Mouse (Mus musculus) large intestine, adult 2 months (tissue): ENCODE data around the gene Usp10. TPM values are rescaled to one million over a fixed set of nuclear protein-coding genes. Genes with fewer than 3 reads are reported as not detected.

Experiments
- DNase-seq: peaks from one replicate; pipeline ENCODE4 v3.0.0-alpha.2; 2012; ENCODE audit warnings: low read depth, low spot score
- WGBS: fragments of 180-500 bp; shearing (Covaris S2); methylation state at CpG from one replicate; pipeline ENCODE4 v1.1.7; 2018; 5-methylcytosine and 5-hydroxymethylcytosine counted together
- polyA plus RNA-seq: library from polyadenylated mRNA; depleted of rRNA; stranded (reverse); fragments of >200 nt; gene quantifications from 2 replicates; pipeline ENCODE4 v1.2.3, GENCODE M21; 2012

Usp10 gene
- polyA plus RNA-seq, 1 experiment: 104 TPM

DNA sequence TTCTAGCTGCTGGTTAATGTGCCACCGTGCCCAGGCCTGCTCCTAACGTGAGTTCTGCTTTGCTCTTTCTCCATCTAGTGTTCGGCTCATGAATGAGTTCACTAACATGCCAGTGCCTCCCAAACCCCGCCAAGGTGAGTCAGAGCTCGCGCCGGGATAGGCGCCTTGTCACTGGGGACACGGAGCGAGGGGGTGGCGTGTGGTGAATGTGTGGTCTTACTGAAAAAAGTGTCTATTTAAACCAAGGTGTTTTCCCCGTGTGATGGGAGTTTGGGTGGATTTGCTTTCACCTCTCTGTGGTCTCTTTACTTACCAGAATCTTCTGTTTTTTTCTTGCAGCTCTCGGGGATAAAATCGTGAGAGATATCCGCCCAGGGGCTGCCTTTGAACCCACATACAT lies 38.2 kb downstream of the Usp10 start:
- WGBS: 86% methylated on average over 15 of the region's 15 CpGs
- DNase-seq: no peak

DNA sequence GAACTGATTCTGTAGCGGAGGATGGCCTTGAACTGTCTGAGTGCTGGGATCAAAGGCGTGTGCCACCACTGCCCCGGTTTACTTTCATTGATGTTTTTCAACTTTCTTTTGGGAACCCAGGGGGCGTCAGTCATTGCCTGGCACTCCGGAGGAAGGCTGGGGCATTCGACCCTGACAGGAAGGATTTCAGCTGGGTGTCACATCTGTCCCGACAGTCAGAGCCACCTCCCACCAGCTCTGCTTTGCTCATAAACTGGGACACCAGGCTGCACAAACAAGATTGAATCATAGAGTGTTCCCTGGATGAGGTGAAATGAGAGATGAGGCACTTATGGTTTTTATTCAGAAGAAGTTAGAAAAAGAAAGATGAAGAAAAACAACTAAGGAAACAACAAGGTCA lies 42.1 kb downstream of the Usp10 start:
- no peak for DNase-seq
- WGBS: 78% methylated on average over 7 of the region's 7 CpGs

DNA sequence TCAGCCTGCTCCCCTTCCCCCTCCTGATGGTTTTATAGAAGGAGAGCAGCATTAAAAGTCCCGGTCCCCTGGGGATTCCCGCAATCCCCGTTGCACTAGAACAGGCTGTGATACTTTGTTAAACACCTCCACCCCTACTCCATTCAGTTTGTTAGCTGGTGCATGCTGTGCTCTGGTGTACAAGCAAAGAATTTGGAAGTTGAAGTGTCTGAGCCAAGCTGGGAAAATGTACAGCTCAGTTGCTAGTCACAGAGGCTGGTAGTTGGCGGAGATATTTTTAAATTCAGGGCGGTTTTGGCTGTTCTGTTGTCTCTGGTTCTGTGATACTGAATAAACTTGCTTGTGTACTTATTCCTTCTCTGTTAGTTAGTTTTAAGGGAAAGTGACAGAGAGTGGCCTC lies 42.6 kb downstream of the Usp10 start:
- 67% methylated on average over 5 of the region's 5 CpGs for WGBS
- no peak for DNase-seq

DNA sequence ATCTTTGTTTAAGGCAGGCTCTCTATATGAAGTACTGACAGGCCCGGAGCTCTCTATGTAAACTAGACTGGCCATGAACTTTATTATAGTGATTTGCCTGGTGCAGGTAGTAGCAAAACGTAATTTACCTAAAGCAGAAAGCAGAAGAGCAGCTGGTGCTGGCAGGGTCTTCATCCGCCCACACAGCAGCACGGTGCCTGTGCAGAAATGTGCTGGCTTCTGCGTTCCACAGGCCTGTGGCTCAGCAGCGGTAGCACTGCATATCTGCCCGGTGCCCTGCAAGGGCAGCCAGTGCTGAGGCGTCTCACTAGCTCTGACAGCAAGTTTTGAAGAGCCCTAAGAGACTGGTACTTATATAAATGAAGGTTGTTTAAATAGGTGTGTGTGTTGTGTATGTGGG lies 45.2 kb downstream of the Usp10 start:
- no peak for DNase-seq
- 89% methylated on average over 8 of the region's 8 CpGs for WGBS

DNA sequence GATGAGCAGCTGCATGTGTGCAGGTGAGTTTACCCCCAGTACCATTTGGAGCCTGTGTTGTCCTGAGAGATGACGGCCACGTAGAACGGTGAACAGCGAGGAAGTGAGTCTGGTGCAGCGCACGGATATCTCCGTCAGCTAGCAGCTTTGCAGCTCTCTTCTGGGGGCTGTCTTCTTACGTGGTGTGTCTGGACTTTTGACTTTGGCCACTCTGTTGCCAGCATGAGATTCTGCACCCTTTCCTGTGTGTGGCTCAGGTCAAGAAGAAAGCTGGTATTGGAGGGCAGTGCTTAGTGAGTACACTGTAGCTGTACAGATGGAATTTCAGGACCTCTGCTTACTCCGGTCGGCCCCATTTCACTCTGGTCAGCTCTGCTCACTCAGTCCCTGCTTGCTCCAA lies 47.9 kb downstream of the Usp10 start:
- 90% methylated on average over 10 of the region's 10 CpGs for WGBS
- DNase-seq: no peak

DNA sequence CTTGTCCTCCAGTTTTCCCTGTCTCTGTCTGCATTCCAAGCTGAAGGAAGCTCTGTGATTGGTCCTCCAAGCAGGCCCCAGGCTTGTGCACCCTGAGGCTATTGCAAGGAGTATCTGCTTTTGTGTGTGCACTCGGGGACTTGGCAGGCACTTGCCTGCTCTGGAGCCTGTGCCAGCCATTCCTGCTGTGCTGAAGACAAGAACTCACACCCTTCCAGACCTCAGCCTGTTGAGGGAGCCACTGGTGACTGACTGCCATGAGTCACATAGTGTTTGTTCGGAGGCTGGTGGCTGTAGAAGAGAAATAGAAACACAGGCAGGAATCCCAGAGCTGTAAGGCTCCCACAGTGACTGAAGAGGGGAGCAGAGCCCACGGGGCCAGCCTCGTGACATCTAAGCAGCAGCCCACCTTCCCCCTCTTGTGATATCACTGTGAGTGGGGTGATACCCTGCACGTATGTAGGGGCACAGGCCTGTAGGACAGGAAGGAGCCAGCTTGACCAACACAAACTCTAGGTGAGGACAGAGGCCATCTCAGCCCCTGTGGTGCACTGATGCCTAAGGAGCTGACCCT lies 50.5 kb downstream of the Usp10 start:
- DNase-seq: no peak
- WGBS: 52% methylated on average over 5 of the region's 5 CpGs

DNA sequence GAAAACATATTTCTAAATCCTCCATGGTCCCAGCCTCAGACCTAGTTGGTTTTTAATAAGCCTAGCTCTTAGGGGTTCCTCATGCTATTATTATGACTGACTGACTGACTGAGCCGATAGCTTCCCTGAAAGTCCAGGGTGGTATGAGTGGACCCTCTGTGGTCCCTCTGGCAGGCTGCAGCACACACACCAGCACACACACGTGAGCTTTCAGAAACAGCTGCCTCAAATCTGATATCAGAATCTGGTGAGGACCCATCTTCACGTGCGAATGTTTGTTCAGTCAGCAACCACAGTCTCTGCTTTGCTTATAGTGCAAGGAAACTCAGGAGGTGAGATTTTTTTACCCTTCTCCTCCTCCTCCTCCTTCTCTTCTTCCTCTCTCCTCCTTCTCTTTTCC lies 54.7 kb downstream of the Usp10 start:
- DNase-seq: no peak
- WGBS: 73% methylated on average over 4 of the region's 4 CpGs

DNA sequence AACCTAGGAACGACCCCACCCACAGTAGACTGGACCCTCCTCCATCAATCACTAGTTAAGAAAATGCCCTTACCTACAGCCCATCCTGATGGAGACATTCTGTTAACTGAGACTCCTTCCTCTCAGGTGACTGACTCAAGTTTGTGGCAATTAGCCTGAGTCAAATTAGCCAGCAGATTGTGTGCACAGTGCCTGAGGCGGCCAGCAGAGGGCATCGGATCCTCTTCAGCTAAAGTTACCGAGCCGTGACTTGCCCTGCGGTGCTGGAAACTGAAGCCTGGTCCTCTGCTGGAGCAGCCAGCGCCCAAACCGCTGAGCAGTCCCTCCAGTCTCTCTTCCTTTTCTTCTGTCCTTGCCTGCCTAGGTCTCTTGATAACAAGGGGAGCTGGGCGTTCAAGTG lies 57.3 kb downstream of the Usp10 start:
- WGBS: 92% methylated on average over 9 of the region's 9 CpGs
- DNase-seq: no peak

DNA sequence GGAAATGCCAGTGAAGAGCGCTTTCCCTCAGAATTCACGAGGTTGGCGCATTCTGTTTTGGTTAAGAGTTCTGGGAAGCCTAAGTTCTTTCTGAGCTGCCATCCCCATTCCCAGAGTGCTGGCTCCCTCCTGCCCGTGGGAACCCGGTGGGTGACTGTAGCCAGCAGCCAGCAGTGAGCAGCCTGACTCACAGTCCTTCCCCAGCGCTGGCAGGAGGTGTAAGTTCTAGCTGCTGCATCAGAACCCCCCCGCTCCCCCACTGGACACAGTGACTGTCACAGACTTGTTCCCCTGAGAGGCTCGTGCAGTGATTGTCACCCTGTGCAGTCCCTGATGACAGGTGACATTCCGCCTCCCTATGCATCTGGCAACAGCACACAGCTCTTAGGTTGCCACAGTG lies 60.0 kb downstream of the Usp10 start:
- DNase-seq: no peak
- 80% methylated on average over 9 of the region's 9 CpGs for WGBS

DNA sequence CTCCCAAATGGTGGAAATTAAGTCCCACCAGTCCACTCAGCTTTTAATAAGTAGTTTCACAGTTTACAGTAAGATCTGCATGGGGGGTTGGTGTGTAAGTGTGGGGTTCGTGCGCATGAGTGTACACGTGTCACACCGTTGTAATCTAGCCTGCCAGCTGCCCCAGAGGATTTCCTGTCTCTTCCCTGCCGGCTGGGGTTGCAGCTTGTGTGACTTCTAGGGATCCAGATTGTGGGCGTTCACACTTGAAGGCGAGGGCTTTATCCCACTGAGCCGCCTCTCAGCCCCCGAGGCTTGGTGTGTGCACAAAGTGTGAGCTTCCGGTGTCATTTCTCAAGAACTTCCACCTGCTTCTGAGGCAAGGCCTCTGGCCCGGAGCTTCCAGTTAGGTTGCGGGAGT lies 62.4 kb downstream of the Usp10 start:
- WGBS: 67% methylated on average over 12 of the region's 12 CpGs
- DNase-seq: no peak

DNA sequence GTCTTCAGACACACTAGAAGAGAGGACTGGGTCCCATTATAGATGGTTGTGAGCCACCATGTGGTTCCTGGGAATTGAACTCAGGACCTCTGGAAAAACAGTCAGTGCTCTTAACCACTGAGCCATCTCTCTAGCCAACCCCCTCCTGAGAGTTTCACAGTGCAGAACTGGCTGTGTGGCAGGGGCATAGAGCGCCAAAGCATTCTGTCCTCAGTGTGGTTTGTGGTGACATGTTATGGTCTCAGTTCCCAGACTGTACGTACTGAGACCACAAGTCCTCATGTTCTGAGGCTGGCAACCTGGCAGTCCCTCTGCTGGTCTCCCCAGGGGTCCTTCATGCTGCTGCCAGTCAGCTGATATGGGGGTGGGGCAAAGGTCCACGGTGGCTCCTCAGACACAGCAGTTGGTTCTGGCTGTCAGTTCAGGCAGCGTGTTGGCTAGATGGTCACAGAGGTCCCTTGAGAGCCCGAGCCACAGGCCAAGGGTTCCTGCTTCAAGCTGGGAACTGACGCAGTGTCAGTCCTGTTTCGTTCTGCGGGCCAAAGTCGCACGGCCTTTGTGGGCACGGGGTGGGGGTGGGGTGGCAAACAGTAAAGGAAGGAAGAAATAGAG lies 68.7 kb downstream of the Usp10 start:
- DNase-seq: no peak
- 69% methylated on average over 11 of the region's 11 CpGs for WGBS

DNA sequence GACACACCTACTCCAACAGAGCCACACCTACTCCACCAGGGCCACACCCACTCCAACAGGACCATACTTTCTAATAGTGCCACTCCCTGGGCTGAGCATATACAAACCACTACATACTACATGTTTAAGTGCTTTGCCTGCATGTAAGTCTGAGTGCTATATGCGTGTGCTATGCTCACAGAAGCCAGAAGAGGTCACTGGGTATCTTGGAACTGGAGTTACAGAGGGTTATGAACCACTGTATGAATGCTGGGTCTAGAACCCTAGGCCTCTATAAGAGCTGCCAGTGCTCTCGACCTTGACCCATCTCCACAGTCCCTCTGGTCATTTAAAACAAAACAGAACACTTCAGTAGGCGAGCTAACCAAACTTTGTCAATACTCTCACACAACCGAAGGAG lies 71.1 kb downstream of the Usp10 start:
- no peak for DNase-seq
- WGBS: 64% methylated on average over 4 of the region's 4 CpGs

DNA sequence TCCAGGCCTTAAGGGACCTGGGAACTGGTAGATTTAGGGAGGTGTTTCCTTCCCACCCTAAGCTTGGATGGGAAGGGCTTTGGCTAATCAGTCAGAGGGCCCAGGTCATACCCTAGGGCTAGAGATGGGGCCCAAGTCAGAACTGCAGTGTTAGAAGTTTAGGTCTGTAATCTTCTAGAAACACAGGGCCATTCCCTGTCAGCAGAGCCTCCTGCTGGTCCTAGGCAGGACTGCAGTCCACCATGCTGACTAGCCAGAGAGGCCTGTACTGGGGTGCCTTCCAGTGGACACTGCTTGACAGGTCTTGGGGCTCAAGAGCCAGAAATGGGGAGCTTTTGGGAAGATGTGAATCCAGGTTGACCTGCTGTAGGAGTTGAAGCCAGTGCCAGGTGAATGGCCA lies 73.9 kb downstream of the Usp10 start:
- DNase-seq: no peak

DNA sequence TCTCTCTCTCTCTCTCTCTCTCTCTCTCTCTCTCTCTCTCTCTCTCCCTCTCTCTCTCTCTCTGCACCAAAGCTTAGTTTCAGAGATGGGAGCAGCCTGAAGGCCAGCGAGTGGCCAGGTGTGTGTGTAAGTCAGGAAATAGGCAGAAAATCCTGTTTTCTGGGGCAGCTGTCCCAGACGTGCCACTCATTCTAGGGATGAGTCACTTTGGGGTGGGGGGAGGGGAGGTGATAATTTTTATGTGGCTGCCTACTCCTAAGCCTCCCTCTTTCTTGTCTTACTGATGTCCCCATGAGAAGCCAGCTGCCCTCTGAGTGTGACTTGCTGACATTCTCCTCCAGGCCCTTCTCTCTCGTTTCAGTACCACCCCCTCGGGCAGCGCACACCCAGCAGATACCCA lies 76.0 kb downstream of the Usp10 start:
- 60% methylated on average over 5 of the region's 5 CpGs for WGBS
- no peak for DNase-seq

DNA sequence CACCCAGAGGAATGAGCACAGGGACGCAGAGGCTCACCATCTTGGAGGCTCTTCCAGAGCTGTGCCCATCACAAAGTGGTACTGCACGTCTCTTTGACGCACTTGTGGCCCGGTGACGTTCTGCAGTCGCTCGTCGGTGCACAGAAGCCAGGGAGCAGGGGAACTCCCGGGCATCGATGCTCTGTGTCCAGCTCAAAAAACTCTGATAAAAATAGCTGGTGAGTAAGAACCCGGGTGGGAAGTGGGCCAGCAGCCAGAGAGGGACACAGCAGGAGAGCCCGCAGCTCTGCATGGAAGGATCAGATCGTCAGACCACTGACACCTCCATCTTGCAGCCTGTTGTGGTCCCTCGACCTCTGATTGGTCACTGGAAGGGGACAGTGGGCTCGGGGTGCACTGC lies 77.9 kb downstream of the Usp10 start:
- no peak for DNase-seq
- 57% methylated on average over 15 of the region's 15 CpGs for WGBS

DNA sequence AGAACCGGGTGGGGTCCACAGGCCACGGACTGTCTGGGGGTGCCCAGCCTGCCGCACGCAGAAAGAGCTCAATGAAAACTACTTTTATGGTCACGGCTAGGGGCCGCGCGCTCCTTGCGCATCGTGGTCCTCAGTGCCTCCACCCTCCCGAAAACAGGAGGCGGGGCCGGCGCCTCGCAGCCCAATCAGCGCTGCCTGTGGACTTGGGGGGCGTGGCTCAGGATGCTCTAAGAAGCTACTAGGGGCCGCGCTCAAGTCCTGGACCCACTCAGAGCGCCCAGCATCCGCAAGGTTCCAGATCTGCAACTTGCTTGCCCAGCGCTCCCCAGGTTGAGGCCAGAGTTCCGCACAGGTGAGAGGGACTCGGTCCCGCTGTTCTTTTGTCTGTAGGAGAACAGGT lies 82.1 kb downstream of the Usp10 start, which contains the start of gene Crispld2:
Gene Crispld2, plus strand, starts transcription at position 190 of the 400 bp plus-strand sequence.
- DNase-seq: no peak

DNA sequence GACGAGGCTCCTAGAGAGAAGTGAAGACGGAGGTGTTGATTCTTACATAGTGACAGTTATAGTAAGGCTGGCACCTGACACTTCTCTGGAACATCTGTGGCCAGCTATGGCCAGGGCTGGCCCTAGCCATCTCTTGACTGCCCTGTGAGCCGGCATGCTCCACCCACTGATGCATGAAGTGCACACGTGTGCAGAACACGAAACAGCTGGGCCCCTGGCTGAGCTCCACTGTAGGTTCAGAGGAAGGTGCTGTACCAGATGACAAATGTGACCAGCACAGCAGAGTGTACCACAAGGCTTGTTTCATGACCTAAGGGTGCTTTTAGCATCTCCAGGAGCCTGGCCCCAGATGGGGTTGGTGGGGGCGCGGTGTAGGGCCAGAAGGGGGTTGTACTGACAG lies 84.0 kb downstream of the Usp10 start:
- DNase-seq: no peak
- WGBS: 57% methylated on average over 7 of the region's 7 CpGs

More for the DNA sequence above, 82.1 kb downstream of the Usp10 start, which contains the start of gene Crispld2:
- 1% methylated on average over 25 of the region's 25 CpGs for WGBS

DNA sequence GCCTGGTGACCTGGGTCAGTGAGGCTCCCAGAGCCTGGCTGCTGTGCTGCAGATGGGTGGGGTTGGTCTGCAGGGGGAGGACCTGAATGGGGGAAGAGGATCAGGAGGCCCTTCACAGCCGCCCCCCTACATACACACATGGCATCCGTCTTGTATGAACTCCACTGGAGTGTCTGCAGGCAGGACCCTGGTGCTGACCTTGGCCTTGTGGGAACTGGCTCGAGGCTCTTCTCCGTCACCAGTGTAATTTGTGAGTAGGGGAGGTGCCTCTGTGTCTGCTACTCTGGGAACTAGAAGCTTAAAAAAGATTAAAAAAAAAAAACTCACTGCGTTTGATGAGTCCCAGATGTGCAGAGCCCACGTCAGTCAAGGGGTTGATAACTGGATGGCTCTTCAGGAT lies 84.4 kb downstream of the Usp10 start:
- WGBS: 37% methylated on average over 6 of the region's 6 CpGs

DNA sequence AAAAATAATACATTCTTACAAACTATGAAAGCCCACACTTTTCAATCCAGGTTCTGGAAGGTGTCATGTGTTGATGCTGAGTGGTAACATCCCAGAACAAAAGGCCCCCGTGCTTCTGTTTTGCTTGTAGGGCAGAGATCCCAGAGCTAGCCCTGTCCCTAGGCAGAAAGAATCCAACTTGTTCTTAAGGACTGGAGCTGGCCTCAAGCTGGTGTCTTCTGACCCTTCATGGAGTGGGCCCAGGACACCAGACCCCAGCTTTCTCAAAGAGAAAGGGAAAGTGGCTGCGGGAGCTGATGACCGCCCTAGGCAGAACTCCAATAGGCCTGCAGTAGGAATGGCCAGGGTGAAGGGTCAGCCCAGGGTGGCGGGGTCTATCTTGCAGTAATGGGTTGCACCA lies 87.1 kb downstream of the Usp10 start:
- DNase-seq: no peak
- WGBS: 78% methylated on average over 4 of the region's 4 CpGs

More for the DNA sequence above, 84.4 kb downstream of the Usp10 start:
- no peak for DNase-seq

DNA sequence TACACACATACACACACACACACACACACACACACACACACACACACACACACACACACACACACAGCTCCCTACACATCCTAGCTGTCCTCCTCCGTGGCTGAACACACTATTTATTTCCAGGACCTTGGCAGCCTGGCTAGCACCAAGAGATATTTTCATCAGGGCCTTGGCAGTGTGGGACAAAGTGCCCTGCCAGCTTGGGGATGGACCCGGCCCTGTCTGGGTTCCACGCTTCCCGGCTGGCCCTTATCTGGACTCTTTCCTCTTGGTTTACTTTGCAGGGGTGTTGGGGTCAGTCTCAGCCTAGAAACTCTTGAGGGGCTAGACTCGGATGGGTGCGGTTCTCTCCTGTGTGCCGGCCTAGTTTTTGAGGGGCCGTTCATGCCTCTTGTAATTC lies 90.3 kb downstream of the Usp10 start:
- 28% methylated on average over 8 of the region's 8 CpGs for WGBS
- no peak for DNase-seq

DNA sequence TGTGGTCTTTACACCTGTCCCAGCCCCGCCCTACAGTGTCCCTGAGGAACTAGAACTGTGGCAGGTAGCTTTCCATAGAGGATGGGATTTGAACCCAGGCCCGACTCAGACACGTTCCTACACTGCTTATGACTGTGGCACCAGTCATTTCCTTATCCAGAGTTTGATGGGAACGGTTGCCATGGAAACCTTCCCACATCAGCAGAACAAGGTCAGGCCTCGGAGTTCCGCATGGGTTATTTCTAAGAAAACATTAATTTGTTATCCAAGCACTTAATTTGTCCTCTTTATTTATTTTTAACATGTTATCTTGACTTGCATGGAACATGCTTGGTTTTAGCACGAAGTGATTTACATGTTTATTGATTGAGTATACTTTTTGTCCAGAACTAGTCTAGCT lies 91.6 kb downstream of the Usp10 start:
- WGBS: 61% methylated on average over 7 of the region's 7 CpGs
- no peak for DNase-seq

DNA sequence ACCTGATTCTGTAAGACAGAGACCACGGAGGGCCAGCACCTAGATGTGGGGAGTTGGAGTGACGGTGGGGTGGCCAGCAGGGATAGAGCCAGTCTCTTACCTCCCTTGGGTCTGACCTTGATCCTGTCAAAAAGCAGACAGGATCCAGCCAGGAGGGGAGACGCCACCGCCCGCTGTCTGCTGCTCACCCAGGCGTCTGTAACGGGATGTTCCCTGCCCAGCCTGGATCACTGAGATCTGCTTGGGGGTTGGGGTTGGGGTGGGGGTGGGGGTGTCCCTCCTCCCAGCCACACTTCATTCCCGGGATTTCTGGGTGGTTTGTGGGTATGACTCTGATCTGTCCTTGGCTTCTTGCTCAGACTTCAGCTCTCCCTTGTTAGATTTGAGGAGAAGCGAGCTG lies 92.2 kb downstream of the Usp10 start:
- 49% methylated on average over 9 of the region's 9 CpGs for WGBS
- DNase-seq: no peak
